Mouse (Mus musculus): ENCODE results near the gene Gm37240. TPM values are rescaled to one million over a fixed set of nuclear protein-coding genes. Genes with fewer than 3 reads are reported as not detected.

Gene Gm37240
- total RNA-seq, 2 experiments from 2014 or later = 28.9 to 37.3 TPM

DNA sequence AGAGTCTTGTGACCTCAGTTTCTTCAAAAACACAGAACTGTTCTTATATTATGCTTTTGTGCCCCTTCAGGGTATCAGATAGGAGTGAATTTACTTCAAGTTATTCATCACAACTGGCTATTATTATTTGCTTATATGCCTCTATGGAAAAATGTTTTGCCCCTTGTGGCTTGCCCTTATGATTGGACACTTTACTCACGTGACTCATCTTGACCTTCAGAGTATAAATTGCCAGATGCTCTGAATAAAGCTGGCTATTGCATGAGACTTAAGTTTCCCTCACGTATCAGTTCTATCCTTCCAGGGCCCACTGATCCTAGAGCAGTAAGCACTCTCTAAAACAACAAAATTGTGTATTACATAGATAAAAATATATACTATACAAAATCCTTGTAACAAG, 1385.2 kb downstream of the Gm37240 start:
- DNase-seq = no peak

DNA sequence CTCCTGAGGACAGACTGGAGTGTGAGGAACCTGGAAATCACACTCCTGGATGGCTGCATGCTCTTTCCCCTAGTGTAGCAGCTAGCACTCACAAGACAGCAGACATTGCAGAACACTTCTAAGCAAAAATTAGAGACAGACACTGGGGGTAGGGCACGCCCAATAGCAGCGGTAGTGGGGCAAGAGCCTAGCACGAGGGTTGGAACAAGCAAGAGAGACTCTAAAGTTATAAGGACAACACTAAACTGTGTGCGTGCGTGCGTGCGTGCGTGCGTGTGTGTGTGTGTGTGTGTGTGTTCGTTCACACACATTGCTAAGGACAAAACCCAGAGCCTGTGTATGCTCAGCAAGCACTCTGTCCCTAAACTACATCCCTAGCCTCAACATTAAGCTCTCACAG, 1386.8 kb downstream of the Gm37240 start:
- DNase-seq = no peak

DNA sequence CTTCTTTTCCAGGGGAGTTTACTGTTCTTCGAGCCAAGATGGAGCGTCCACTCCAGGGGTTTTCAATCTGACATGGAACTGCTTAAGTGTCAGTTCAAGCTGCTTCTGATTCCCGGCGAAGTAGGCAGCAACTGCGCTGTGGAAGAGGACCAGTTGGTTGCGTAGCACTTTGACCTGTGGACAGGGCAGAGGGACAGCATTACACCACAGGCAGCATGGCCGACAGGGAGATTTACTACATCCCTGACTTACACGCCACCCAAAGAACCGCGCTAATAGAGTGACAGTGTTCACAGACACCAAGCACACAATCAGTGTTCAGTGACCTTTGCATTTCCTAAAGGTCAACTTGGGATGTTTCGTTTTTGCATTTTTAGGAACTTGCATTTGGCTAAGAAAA, 1389.6 kb downstream of the Gm37240 start:
- no peak for DNase-seq

DNA sequence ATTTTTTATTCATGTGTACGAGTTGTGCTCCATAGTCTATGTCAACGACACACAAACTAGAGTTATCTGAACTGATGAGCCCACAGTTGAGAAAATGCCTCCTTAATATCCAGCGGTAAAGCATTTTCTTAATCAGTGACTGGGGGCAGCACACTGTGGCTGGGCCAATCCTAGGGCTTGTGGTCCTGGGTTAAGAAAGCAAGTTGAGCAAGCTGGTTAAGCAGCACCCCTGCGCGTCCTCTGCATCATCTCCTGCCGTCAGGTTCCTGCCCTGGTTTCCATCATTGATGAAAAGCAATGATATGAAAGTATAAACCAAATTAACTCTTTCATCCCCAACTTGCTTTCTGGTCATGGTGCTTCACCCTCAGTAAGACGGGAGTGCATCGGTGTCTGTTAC, 1394.7 kb downstream of the Gm37240 start:
- no peak for DNase-seq

DNA sequence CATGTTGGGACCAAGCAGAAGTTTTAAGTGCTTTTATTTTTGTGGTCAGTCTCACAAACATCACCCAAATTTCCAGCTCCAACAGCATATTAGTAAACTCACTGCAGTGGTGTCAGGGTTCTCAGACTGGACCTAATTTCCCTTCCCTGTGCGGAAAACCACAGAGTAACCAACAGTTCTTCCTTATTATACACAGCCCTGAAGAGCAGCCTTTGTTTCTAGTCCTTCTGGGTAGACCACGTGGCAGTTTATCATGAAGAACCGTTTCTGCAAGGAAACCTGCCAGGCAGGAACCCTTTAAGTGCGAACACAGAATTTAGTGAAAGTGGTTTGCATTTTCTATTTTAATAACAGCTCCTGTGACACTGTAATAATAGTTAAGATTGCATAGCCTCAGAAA, 1395.2 kb downstream of the Gm37240 start:
- no peak for DNase-seq

DNA sequence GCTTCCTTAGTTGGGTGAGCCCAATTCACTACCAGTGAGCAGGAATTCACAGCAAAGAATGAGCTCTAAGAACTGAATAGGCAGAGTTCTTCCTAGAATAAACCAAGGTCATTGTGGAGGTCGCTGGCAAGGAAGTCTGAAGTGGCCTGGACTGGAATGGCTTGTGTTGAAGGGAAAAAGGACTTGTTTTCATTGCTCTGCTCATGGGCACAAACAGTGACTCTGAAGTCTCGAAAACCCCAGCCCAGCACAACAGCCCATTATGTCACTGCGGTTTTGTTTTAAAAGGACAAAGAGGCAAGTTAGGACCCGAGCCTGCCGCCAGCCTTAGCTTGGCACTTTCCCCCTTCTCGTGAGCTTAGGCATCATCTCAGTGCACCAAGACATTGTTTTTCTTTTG, 1398.6 kb downstream of the Gm37240 start:
- no peak for DNase-seq

DNA sequence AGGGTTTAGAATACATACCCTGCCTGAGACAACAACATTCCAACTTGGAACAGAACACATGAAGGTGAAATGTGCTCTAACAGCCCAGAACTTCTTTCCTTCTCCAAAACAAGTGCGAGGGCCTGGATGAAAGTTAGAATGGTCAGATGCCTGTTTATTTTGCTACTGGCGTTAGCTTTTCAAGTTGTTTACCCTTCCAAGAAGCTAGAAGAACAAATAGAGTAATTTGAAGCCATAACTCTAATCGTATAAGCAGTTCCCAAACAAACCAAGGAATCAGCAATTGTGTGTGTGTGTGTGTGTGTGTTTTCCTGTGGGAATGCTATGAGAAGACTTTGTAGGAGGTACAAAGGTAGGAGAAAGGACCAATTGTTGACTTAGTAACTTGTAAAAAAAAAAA, 1402.4 kb downstream of the Gm37240 start:
- no peak for DNase-seq

DNA sequence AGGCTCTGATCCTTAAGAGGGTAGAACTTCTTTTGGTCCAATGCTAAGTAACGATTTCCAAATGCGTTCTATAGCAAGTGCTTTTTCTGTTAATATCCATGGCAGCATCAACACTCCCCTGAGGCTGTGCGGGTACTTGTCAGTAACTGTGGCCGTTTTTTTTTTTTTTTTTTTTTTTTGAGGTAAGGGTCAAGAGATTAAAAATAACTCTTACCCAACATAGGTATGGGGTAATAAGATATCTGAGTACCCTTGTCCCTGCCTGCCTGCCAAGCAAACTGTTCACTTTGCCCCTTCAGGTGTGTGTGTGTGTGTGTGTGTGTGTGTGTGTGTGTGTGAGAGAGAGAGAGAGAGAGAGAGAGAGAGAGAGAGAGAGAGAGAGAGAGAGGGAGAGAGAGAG, 1403.0 kb downstream of the Gm37240 start:
- no peak for DNase-seq

DNA sequence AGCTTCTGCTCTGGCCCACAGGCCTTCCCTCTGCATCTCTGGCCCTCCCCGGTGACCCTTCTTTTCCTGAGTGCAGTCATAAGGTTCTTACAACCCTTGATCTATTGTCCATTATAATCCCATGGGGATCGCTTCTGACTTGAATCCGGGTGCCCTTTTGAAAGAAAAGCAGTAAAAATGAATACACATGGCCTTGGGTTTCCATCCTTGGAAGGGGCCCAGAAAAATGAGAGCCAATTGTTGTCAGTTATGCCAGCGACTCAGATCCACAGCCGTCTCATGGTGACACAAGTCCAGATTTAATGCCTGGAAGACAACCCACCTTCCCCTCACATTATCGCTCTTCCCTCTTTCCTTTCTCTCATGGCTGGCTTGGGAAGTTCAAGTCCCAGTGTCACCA, 1405.2 kb downstream of the Gm37240 start:
- no peak for DNase-seq

DNA sequence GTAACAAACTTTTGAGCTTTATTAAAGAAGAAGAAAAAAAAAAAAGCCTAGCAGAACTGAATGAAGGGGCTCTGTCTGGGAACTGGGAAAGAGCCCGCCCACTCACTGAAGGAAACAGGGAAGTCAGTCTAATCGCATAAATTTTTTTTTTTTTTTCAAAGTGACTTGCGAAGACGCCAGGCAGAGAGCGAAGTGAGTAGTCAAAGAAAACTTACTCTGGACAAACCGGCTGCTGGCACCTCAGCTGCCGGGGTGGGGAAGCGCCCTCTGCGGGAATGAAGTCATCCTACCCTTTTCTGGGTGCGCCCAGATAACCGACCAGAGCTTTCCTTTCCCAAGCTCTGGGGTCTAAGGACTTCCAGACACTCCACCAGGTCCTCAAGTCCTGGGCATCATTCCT, 1406.2 kb downstream of the Gm37240 start:
- no peak for DNase-seq

DNA sequence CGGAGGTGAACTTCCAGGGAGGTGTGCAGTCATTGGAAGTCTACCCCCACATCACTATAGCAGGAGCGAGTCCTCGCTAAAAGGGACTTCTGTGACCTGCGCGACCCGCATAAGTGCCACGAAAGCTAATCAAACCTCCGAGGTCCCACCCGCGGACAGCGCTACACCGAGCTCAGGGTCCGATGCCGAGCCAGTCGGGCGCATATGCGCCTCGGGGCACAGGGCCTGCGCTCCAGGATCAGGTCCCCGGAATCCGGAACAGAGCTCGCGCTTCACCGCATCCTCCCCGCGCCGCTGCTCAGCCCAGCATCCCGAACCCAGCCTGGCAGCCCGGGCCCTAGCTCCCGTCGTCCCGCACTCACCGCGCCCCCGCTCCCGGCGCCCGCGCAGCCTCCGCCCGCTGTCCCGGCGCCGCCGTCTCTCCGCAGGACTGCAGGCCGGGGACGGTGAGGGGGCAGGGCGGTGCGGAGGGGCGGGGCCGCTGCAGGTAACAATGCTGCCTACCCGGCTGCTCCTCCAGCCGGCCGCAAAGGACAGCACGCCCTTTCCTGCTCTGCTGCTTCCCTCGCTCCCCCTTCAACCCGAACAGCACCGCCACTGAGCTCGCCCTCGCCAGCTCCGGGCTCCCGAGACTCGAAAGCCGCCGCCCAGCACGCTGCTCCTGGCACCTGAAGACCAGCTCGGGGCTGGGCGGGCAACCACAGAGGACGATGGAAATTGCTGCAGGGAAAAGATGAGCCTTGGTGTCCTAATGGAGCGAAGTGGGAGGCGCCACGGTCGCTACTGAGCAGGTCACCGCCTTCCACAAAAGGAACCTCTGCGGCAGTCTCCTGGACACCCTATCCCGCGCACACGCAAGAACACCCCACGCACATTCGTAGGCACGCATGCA, 1407.1 kb downstream of the Gm37240 start, which contains the start of gene Fhdc1:
TSS of gene Fhdc1 (minus strand) at position 424 of the 892 bp plus-strand sequence.
- peak; percentile 38 for DNase-seq

DNA sequence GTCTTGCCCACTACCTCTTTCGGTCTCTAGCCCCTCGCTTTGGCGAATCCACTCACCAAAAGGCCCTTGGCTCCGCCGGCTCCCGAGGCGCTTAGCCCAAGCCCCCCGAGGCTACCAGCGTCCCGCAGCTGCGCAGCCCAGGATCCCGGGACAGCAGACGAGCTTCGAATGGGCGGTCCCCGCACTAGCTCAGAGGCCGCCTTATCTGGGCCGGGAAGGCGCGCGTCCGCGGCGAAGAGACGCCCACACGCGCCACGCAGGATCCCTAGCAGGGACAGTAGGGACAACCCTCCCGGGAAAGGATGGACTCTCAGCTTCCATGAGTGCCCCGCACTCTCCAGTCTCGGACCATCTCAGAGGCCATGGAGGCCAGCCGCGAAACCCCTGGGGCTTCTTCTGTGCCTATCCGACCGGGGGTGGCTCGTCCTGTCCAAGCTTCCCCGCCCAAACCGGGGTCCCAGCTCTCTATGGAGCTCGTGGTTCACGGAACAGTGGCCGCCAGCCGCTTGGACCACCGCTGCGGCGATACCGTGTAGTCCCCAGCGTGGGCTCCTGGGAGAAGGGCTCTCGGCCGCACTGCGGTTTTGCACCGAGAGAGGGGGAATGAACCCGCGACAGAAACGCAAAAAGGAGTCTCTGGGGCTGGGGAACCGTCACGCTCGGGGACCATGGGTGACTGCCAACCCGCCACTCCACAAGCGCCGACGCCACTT, 1407.9 kb downstream of the Gm37240 start:
- DNase-seq = peak; percentile 55

DNA sequence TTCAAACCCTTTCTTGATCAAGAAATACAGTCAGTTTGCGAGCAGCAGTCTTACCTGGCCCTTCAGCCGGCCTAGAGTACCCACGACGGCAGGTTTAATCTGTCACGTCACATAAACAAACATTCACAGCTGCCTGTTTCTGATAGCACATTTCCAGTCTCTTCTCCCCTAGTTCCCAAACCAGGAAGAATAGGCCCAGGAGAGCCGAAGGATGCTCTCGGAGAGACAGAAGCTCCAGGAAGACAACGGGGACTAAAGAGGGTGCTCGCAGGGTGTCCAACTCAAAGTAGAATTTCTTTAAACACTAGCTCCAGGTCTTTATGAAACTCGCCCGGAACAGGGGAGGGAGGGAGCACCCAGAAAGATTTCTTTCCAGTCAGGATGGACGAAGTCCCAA, 1408.4 kb downstream of the Gm37240 start:
- no peak for DNase-seq

DNA sequence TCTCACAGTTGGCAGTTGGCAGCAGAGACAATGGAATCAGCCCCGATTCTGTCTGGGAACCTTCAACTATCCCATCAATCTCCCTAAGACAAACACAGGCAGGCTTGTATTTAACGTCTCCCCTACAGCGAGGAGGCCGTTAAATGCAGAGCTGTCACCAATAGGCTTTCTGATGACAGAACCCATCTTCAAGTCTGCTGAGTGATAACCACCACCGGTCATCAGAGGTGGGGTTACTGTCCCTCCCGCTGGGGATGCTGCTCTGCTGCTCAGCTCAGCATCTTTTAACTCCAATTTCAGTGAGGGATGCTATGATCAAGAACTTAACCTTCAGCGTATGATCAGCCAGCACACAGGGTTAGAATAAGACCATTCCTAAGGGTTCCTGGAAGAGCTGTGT, 1409.1 kb downstream of the Gm37240 start:
- no peak for DNase-seq

DNA sequence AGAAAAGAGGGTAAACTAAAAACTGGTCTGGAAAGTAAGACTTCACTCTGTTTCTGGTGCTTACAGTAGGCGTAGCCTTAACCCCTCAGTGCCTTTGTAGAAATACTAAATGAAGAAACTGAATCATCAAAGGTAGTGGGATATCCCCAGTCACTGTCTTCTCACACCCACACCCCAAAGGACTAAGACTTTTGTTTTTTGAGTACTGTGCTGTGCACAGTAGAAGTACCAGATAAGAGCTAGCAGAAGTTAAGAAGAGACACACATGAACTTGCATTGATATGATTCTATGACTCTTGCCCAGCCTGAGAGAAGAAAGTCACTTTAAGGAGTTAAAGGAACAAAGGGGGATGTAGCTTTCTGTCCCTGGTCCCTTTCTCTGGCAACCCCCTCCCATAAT, 1409.8 kb downstream of the Gm37240 start:
- DNase-seq = no peak

DNA sequence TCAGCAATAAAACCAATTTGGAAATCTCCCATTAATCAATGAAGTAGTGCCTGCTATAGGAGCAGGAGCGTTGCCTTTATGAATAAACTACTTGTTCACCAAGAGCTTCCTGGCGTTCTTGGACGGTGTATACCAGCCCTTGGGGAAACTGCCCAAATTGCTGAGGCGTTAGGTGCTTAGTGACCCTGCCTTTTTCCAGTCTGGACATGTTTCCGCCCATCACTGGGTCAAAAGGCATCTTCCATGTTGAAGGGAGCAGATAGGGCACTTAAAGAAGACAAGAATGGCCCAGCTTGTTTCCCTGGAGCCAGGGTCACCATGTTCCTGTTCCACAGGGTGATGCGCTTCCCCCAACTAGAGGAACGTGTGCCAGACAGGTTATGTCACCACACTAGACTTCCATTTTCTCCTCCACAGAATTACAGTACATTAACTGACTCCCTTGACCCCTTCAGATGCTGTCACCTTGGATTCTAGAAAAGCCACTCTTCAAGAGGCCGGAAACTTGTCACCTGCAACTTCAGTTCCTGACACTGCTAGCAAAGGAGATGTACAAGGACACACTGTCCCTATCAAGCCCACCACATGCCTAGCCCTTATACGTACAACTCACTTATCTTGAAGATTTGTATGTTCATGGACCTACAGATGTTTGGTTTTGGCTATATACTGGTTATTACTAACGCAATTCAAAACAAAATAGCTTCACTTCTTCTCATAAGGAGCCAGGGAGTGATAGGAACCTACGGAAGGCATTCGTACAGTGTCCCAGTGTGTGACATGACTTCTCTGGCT, 1412.1 kb downstream of the Gm37240 start:
- DNase-seq = no peak

DNA sequence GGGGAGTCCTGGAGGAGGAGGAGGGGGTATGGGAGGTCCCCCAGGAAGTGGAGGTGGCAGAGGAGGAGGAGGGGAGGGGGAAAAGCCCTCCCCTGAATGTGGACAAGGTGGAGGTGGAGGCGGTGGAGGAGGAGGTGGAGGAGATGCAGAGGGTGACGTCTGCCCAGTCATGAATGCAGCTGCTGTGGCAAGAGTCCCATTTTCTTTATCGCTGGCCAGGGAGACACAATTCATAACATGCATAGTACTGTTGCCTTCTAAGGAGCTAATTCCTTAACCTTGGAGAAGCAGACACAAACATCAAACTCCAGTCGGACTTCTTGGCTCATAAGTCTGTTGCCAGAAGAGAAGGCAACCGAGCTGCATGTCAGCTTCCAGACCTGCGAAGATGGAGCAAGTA, 1412.9 kb downstream of the Gm37240 start:
- no peak for DNase-seq

DNA sequence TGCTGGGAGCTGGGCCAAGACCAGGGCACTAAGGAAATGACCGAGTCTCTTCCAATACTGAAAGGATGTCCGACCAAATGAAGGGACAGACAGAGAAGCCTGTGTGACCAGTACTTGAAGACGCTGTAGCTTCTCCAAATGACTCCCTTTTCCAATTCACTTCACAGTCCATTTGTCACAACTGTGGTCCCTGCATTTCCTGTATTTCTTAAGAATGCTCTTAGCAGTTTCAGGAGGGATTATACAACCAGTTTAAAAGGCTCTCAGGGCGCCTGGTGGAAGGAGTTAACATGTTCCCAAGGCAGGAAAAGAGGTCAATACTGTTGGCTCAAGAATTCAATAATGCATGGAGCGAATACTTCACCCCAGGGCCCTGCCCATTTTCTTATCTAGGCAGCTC, 1414.4 kb downstream of the Gm37240 start:
- DNase-seq = no peak

DNA sequence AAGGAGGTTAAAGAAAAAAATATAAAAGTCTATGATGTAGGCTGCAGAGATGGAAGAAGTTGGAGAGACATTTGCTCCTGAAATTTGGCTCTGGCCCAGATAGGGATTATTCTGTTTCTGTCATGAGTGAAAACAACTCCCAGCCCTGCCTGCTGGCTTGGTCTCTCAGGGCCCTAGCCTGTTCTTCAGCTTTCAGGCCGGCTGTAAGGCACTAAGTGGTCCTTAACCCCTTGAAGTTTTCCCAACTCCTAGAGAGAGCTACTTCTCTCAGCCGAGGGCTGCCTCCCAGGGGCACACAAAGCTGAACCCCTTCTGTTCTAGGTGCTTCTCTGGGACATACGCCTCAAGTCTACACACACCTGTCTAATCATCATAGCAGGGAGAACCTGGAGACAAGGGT, 1414.8 kb downstream of the Gm37240 start:
- DNase-seq = no peak

DNA sequence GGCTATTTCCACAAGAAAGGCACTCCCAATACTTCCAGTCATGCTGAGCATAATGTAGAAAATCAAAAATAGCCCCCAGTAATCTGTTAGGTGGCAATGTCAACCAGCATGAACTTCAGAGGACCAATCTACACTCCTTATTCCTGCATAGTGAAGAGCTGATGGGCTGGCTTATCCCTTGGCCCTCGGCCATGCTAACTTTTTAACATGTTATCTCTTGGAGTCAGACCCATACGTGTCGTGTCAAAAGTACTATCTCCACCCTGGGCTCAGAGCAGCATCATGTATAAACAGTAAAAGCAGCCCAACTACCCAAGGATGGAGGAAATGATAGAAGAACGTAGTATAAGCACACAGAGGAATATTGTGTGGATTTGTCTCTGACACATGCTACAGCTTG, 1416.2 kb downstream of the Gm37240 start:
- no peak for DNase-seq

DNA sequence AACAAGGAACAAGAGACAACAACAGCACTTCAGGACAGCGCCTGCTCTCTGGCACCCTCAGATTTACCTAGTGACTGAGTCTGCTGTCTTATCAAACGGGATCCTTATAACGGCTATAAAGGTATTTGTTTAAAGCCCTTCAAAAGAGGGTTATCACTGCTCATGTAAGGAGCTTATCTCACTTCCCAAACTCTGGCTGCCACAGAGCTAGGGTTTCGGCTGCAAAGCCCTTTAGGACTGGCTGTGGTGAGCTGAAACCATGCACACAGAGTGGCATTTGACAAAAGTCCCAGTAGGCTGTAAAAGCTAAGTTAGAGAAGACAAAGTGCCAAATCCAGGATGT, 1419.2 kb downstream of the Gm37240 start:
- no peak for DNase-seq

DNA sequence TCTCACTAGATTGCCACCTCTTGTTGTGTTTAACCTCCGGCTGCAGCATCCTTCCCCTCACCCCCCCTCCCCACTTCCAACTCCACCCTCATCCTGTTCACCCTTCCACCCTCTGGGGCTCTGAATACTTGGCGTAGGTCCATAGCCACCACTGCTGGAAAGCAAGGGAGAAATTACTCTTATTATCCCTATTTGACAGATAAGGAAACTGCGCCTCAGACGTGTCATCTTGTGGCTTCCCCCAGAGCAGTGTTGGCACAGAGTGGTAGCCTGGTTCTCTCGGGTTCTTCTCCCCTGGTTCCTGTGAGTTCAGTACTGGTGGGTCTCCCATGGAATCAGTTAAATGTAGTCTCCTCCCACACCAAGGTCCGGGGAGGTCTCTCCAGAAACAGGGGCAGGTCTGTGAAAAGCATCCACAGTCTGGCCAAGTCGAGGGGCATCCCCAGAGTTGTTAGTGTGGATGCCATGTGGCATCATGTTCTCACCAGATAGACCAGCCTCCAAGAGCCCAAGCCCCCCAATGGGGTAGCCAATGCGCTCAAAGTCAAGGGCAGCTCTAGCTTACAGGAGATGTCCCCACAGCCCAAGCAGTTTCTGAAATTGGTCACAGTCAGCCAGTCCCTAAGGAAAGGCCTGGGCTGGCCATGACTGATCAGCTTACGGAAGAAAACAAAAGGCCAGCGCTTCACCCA, 1419.8 kb downstream of the Gm37240 start:
- no peak for DNase-seq

All from gastrocnemius, postnatal 10 days (tissue).